Mouse (Mus musculus): ENCODE measurements around the gene Cbx3. TPM values are rescaled to one million over a fixed set of nuclear protein-coding genes. Genes with fewer than 3 reads are reported as not detected.

The Cbx3 gene
- polyA plus RNA-seq, 1 experiment from 2014 or later: 380 TPM

DNA sequence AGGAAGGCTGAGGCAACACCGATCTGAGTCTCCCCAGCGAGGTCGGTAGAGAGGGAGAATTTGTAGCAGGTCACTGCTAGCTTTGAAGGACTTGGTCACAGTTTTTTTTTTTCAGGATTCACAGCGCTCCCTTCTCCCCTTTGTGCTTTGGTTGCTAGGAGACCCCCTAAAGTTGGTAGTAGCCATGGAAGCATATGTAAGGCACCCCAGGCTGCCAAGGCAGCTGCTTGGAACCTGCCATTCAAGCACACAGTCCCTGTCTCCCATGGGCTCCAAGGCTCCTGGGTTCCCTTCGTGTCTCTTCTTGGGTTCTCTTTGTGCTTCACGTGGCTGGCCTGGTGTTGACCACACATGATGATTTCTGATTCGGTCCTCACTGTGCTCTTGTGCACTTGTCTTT is 59.3 kb downstream of the Cbx3 start:
- no peaks in the 10 kb centered on the region for H3K27me3 ChIP-seq
- 81% methylated on average over 7 of the region's 7 CpGs for WGBS
- no peak overlapping the region for H3K9ac ChIP-seq
- H3K27ac ChIP-seq (replicated peaks): no peak overlapping the region
- H3K4me2 ChIP-seq (replicated peaks): no peak overlapping the region
- H3K4me3 ChIP-seq (replicated peaks): no peak overlapping the region
- no peaks in the 10 kb centered on the region for H3K9me3 ChIP-seq (replicated peaks)
- ATAC-seq (ENCODE audit: insufficient number of reproducible peaks, low FRiP score, low TSS enrichment, low read depth): no peak
- H3K36me3 ChIP-seq: no peaks in the 10 kb centered on the region
- peaks cover 7% of the 10 kb centered on the region; the same call in 1 of the 2 replicates for H3K4me1 ChIP-seq

Other genes starting within 250 kb of the Cbx3 start
- gene Nfe2l3, start 37.7 kb upstream of the Cbx3 start, polyA plus RNA-seq (2015; fragmentation: Nextera tagmentation; extraction: Ambion mirVana): 6.5 and 9.4 TPM in 2 replicates
- 1,589 and 1,636 TPM in 2 replicates for gene Hnrnpa2b1, start 466 bp upstream of the Cbx3 start, polyA plus RNA-seq (2015; fragmentation: Nextera tagmentation; extraction: Ambion mirVana)
- gene Snx10, start 53.5 kb downstream of the Cbx3 start, polyA plus RNA-seq (2015; fragmentation: Nextera tagmentation; extraction: Ambion mirVana): 13.4 and 13.8 TPM in 2 replicates